Mouse (Mus musculus) adrenal gland, postnatal 36 days (tissue): ENCODE data around the gene Olfr1134. TPM values are rescaled to one million over a fixed set of nuclear protein-coding genes. Genes with fewer than 3 reads are reported as not detected.
"Not testable (repeated sequence)": the region's sequence is repeated elsewhere in the genome, so short reads cannot be mapped to it uniquely, and the experiment has no call there.

Experiments
- DNase-seq, 2 experiments: peaks; one replicate each; pipeline ENCODE4 v3.0.0; 2021; ENCODE audit warnings: mixed read lengths in 1 of 2
- long read RNA-seq, 2 experiments: library from polyadenylated mRNA; stranded (forward); transcript quantifications; one replicate each; pipeline ENCODE4 v2.0.0; 2021; ENCODE audit warnings: borderline sequencing depth in 2 of 2
- total RNA-seq, 2 experiments: library from RNA; stranded (reverse); gene quantifications; 2 replicates each; pipeline ENCODE4 v1.2.3; 2021

Gene Olfr1134
- not detected for total RNA-seq
- long read RNA-seq, experiment 1: 0 reads
- long read RNA-seq, experiment 2: 0 reads

DNA sequence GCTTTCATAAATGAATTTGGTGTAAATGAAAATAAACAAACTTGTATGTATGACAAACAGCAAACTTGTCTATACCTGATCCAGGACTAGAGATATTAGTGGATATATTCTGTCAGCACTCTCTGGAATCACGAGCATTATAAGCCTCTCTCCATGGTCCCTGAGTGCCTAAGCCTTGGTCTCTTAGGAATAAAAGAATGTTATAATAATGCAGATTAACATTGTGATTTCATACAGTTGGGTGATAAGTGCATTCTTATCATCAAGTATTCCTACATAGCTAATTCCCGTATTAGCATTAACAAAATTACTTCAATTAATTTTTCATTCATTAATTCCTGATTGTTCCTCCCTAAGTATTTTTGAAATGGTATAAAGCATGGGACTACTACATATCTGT, at the start of gene Olfr1134:
Gene Olfr1134, minus strand, starts transcription at position 101 of the 400 bp plus-strand sequence.
- DNase-seq: no peak

GRCm38 (mm10) chr2:87693847-87694246, 35.6 kb upstream of the Olfr1134 start, which contains the start of gene Olfr1136:
Gene Olfr1136 (minus strand): TSS chr2:87693947.
- DNase-seq: no peak

DNA sequence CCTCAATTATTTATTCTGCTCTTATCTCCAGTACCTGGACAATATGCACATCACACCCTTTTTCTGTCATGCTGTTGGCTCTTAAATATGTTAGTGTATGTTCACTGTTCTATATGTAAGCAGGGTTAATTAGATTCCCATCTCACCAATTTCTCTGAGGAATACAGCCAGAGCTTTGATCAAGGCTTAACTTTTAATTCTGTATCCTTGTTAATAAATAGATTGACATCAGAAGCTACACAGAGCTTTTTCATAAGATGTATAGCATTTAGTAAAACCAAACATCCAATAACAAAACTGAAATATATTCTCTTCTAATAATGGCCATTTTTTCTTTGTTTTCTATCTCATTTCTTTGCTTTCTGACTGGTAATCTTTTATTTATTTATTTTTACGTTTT, 15.3 kb upstream of the Olfr1134 start, which contains the start of gene Olfr1135:
Gene Olfr1135, minus strand, starts transcription at position 101 of the 400 bp plus-strand sequence.
- DNase-seq: no peak

- DNase-seq: no peak
Observed at GRCm38 (mm10) chr2:87647274-87647673, 11.0 kb downstream of the Olfr1134 start, which contains the start of gene Olfr1133. Gene Olfr1133 (minus strand): TSS chr2:87647374.

DNA sequence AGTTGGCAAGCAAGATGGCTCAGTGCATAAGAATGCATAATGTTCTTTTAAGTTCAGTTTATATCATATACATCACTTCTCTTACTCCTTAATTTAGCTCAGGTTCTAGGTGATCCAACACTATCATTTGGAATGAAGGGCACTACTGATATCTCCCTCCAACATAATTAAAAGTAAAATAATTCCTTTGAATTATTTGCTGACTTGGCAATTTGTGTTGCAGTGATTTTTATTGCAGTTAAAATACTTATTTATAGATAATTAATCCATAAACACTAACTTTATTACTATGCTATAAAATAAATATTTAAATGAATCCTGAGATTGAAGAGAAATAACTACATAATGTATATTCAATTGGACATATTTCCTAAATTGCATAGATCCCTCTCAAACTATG, 15.8 kb downstream of the Olfr1134 start:
- DNase-seq: no peak

DNA sequence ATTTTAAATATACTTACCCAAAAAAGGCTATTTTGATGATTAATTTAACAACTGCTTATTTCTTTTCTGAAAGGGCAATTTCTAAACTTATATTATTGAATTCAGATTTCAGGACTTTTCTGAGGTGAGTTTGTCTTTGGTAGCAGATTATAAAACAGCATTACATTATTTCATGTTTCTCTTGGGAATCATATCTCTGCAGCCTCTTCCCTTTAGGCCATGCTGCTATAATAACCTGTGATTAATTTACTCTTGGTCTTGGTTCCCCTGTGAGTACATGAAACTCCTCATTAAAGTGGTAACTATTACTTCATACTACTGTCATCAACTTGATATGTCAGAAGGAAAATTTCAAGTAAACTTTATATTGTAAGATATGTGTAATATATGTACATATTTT, 20.8 kb downstream of the Olfr1134 start, which contains the start of gene Olfr1132:
Gene Olfr1132, minus strand, starts transcription at position 101 of the 400 bp plus-strand sequence.
- DNase-seq: no peak

DNA sequence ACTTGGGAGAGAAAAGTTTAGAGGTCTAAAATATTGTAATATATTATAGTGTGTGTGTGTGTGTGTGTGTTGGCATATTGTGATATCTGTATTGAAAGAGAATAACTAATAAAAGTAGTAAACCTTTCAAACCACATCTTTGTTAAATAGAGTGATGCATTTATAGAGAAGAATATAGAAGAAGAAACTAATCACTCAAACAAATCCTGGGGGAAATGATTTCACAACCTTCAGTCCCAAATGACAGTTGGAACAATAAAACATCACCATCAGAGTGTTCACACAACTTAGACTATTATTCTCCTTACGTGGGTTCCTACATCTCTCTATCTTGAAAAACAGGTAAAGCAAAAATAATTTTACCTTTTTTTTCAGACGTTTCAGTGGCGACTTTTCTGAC, 31.5 kb downstream of the Olfr1134 start, which contains the start of gene Olfr1131:
Gene Olfr1131, plus strand, starts transcription at position 301 of the 400 bp plus-strand sequence.
- no peak for DNase-seq

- DNase-seq: not testable (repeated sequence)
Observed at GRCm38 (mm10) chr2:87605912-87606311, 52.3 kb downstream of the Olfr1134 start, which contains the start of gene Olfr1130. Gene Olfr1130 (plus strand): TSS chr2:87606212.

Other genes with a start within 250 kb of the Olfr1134 start
- gene Olfr1123, start 241.8 kb downstream of the Olfr1134 start, total RNA-seq: not detected
- gene Olfr1124, start 228.2 kb downstream of the Olfr1134 start, total RNA-seq: not detected
- not detected for gene Olfr1126, start 204.5 kb downstream of the Olfr1134 start, total RNA-seq
- not detected for gene Pramel7, start 161.4 kb downstream of the Olfr1134 start, total RNA-seq
- not detected for gene Pramel6, start 151.9 kb downstream of the Olfr1134 start, total RNA-seq
- gene Olfr153, start 126.7 kb downstream of the Olfr1134 start, total RNA-seq: not detected
- not detected for gene Olfr1128, start 112.9 kb downstream of the Olfr1134 start, total RNA-seq
- gene Olfr1129, start 84.6 kb downstream of the Olfr1134 start, total RNA-seq: not detected
- not detected for gene Olfr1130, start 52.2 kb downstream of the Olfr1134 start, total RNA-seq
- not detected for gene Olfr1131, start 31.4 kb downstream of the Olfr1134 start, total RNA-seq
- not detected for gene Olfr1132, start 20.9 kb downstream of the Olfr1134 start, total RNA-seq
- not detected for gene Olfr1133, start 11.1 kb downstream of the Olfr1134 start, total RNA-seq
- gene Olfr1135, start 15.2 kb upstream of the Olfr1134 start, total RNA-seq: not detected
- not detected for gene Olfr1136, start 35.5 kb upstream of the Olfr1134 start, total RNA-seq
- gene Olfr1137, start 54.7 kb upstream of the Olfr1134 start, total RNA-seq: not detected
- not detected for gene Olfr1138, start 81.5 kb upstream of the Olfr1134 start, total RNA-seq
- not detected for gene Olfr1140, start 85.3 kb upstream of the Olfr1134 start, total RNA-seq
- gene Olfr1141, start 95.5 kb upstream of the Olfr1134 start, total RNA-seq: not detected
- gene Olfr152, start 121.0 kb upstream of the Olfr1134 start, total RNA-seq: not detected
- not detected for gene Olfr1143, start 142.1 kb upstream of the Olfr1134 start, total RNA-seq
- gene Olfr1145, start 151.4 kb upstream of the Olfr1134 start, total RNA-seq: not detected
- not detected for gene Olfr1148, start 172.1 kb upstream of the Olfr1134 start, total RNA-seq
- not detected for gene Olfr1150-ps1, start 185.5 kb upstream of the Olfr1134 start, total RNA-seq
- not detected for gene Olfr1151, start 197.4 kb upstream of the Olfr1134 start, total RNA-seq
- gene Olfr1152, start 208.0 kb upstream of the Olfr1134 start, total RNA-seq: not detected
- not detected for gene Olfr1153, start 236.5 kb upstream of the Olfr1134 start, total RNA-seq
- not detected for gene Olfr1154, start 246.7 kb upstream of the Olfr1134 start, total RNA-seq